Mouse (Mus musculus) hindbrain, postnatal 0 days (tissue): ENCODE measurements around the gene Dhfr. TPM values are rescaled to one million over a fixed set of nuclear protein-coding genes. Genes with fewer than 3 reads are reported as not detected.
A peak's percentile ranks its signal among the peaks of the same experiment; 100 is the strongest.
"Not testable (repeated sequence)": the region's sequence is repeated elsewhere in the genome, so short reads cannot be mapped to it uniquely, and the experiment has no call there.

Source experiments
- ATAC-seq: fragments of 200-750 bp; cut with Nextera tagmentation; 2 replicates; pipeline ENCODE4 v1.8.0; 2017; ENCODE audit warnings: mild to moderate bottlenecking, moderate TSS enrichment, moderate library complexity
- DNase-seq: peaks from one replicate; pipeline ENCODE4 v3.0.0-alpha.2; 2015; ENCODE audit warnings: low spot score
- H3K27ac ChIP-seq: fragments of 300-500 bp; sonication (generic); 2 replicates; pipeline ENCODE4 v1.5.1; 2014; ENCODE audit warnings: mild to moderate bottlenecking
- H3K27me3 ChIP-seq: fragments of 300-500 bp; sonication (generic); 2 replicates; pipeline ENCODE4 v1.6.1; 2014; ENCODE audit warnings: low read length, mixed read lengths; ENCODE audit not compliant: insufficient read depth
- H3K36me3 ChIP-seq: fragments of 300-500 bp; sonication (generic); 2 replicates; pipeline ENCODE4 v1.6.1; 2014; ENCODE audit warnings: low read length, mixed read lengths; ENCODE audit not compliant: insufficient read depth
- H3K4me1 ChIP-seq: fragments of 300-500 bp; sonication (generic); 2 replicates; pipeline ENCODE4 v1.6.1; 2014; ENCODE audit warnings: antibody characterized with exemption, low read length, mixed read lengths; ENCODE audit not compliant: insufficient read depth
- H3K4me2 ChIP-seq: fragments of 300-500 bp; sonication (generic); 2 replicates; pipeline ENCODE4 v1.6.1; 2014; ENCODE audit warnings: low read depth, mild to moderate bottlenecking, low read length, moderate library complexity, mixed read lengths
- H3K4me3 ChIP-seq: fragments of 300-500 bp; sonication (generic); 2 replicates; pipeline ENCODE4 v1.5.1; 2014; ENCODE audit warnings: low read length
- H3K9ac ChIP-seq: fragments of 300-500 bp; sonication (generic); replicated peaks from 2 replicates; pipeline ENCODE4 v1.6.1; 2014; ENCODE audit warnings: mild to moderate bottlenecking, low read length, moderate library complexity, mixed read lengths
- H3K9me3 ChIP-seq: fragments of 300-500 bp; sonication (generic); 2 replicates; pipeline ENCODE4 v1.6.1; 2016; ENCODE audit warnings: low read length, mixed read lengths
- CTCF ChIP-seq: IDR thresholded peaks from 2 replicates; pipeline ENCODE4 v1.5.1; 2016; ENCODE audit warnings: antibody characterized with exemption, control low read depth, low read depth
- WGBS: fragments of 180-500 bp; shearing (Covaris S2); extraction: QIAGEN DNeasy Blood & Tissue Kit; methylation state at CpG from one replicate; pipeline ENCODE4 v1.1.7; 2014; 5-methylcytosine and 5-hydroxymethylcytosine counted together
- polyA plus RNA-seq: library from polyadenylated mRNA; unstranded; fragments of >200 nt; fragmentation: Nextera tagmentation; extraction: Ambion mirVana; gene quantifications from 2 replicates; pipeline ENCODE4 v1.2.1, GENCODE M21; 2015
- total RNA-seq: library from RNA; depleted of rRNA; stranded (reverse); fragments of >200 nt; gene quantifications from 2 replicates; pipeline ENCODE4 v1.2.3, GENCODE M21; 2014

Gene Dhfr
- total and polyA plus RNA-seq, 2 experiments from 2014 or later: 4.1 to 4.5 TPM

GRCm38 (mm10) chr13:92370811-92371210, 16.3 kb downstream of the Dhfr start:
- WGBS: 95% methylated on average over 3 of the region's 3 CpGs
- Histone ChIP-seq H3K27me3 (no peaks in the 10 kb centered on the region), H3K4me2 (no peak overlapping the region), H3K9ac (no peak overlapping the region), H3K27ac (no peak overlapping the region), H3K9me3 (no peaks in the 10 kb centered on the region), H3K4me3 (no peak overlapping the region), H3K4me1 (no peaks in the 10 kb centered on the region), H3K36me3 (no peaks in the 10 kb centered on the region)
- no peak for ATAC-seq
- DNase-seq: no peak
- TF ChIP-seq CTCF: no peak

DNA sequence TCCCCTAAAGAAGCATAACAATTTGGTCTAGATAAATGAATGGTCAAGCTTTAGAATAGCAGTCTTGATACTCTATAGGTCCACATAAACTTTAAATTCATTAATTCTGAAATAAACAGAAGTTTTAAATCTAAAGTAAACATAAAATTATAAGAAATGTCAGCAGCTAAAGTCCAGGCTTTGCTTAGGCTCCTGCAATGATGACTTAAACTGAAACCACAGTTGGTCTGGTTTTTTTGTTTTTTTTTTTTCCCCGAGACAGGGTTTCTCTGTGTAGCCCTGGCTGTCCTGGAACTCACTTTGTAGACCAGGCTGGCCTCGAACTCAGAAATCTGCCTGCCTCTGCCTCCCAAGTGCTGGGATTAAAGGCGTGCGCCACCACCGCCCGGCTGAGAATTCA, 16.9 kb downstream of the Dhfr start:
- ATAC-seq, H3K9me3 ChIP-seq, H3K27ac ChIP-seq, H3K4me2 ChIP-seq, H3K9ac ChIP-seq, H3K4me1 ChIP-seq, DNase-seq, H3K27me3 ChIP-seq, H3K4me3 ChIP-seq, H3K36me3 ChIP-seq: not testable (repeated sequence)
- WGBS: 97% methylated on average over 6 of the region's 6 CpGs

- DNase-seq (no peak), ATAC-seq (no peak)
- no peak for TF ChIP-seq CTCF
- Histone ChIP-seq H3K9ac (no peak overlapping the region), H3K27me3 (no peaks in the 10 kb centered on the region), H3K36me3 (no peaks in the 10 kb centered on the region), H3K4me3 (no peak overlapping the region), H3K4me2 (no peak overlapping the region), H3K9me3 (no peaks in the 10 kb centered on the region), H3K27ac (no peak overlapping the region), H3K4me1 (no peaks in the 10 kb centered on the region)
- 88% methylated on average over 3 of the region's 3 CpGs for WGBS
Measured at GRCm38 (mm10) chr13:92387367-92387766, 32.8 kb downstream of the Dhfr start.

DNA sequence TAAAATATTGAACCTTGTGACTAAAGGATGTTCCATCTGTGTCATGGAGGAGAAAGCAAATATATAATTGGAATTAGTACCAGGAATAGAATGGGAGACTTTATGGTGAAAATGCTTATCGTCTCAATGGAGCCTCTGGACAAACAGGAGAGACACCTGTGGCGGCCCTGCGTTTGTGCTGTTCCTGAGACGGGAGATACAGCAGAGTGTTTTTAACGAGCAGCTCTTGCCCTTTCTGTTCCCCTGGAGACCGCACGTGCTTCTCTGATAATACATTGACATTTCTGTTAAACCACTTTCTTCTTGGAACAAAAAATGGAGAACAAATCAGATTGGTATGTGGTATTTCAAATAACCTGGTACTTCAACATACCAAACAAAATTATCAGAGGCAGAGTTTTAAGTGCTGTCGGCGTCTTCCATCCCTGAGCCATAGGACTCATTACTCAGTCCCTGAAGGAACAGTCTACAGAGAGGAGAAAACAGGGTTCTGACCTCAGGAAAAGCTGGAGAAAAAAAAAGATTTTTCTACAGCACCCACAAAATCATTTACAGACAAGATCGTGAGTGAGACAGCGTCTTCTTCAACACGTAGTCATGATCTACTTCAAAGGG, 38.6 kb downstream of the Dhfr start:
- H3K9ac ChIP-seq: no peak overlapping the region
- H3K4me3 ChIP-seq: no peak overlapping the region
- no peak for TF ChIP-seq CTCF
- no peak for DNase-seq
- no peak overlapping the region for H3K4me2 ChIP-seq
- ATAC-seq: no peak
- WGBS: 84% methylated on average over 12 of the region's 12 CpGs
- no peaks in the 10 kb centered on the region for H3K4me1 ChIP-seq
- no peak overlapping the region for H3K27ac ChIP-seq
- H3K36me3 ChIP-seq: no peaks in the 10 kb centered on the region
- no peaks in the 10 kb centered on the region for H3K9me3 ChIP-seq
- no peaks in the 10 kb centered on the region for H3K27me3 ChIP-seq

DNA sequence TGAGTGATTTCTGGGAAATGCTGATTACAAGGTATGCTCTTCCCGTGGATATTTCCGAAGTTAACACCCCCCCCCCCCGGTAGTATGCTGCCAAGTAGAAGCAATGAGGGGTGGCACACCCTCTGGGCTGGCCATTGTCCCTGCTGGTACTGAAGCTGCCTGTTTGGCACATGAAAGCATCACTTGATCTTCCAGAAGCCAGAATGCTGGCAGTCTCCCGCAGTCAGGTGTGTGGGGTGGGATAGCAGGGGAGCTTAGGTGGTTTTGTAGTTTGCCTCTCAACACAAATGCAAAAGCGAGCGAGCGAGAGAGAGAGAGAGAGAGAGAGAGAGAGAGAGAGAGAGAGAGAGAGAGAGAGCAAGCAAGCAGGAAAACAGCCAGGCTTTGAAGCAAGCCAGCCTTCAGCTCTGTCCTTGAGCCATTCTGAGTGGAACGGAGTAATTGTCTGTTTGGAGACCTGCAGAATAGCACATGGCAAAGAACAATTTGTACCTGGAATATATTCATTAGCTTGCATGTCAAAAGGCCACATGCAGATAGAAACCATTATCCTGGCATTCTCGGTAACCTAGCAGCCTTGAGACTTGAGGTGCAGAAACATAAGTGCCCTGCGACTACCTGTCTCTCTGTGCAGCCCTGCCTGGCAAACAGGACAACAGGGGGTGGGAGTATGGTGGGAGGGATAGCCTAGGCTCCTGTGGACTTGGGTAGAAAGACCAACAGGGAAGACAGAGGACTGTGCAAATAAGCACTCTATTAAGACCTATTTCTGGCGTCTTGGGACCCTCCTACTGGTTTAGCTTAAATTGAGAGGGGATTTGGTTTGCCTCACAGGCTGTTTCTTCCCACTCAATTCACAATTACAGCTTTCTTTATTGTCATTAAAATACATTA, 44.2 kb downstream of the Dhfr start:
- DNase-seq (peak; percentile 12), ATAC-seq (peak; percentile 61; the same call in 1 of the 2 replicates)
- Histone ChIP-seq H3K4me2 (no peak overlapping the region), H3K4me3 (no peak overlapping the region), H3K9ac (no peak overlapping the region), H3K27me3 (no peaks in the 10 kb centered on the region), H3K27ac (peak overlapping the region; percentile 32), H3K36me3 (no peaks in the 10 kb centered on the region), H3K9me3 (no peaks in the 10 kb centered on the region), H3K4me1 (no peaks in the 10 kb centered on the region)
- no peak for TF ChIP-seq CTCF
- 50% methylated on average over 11 of the region's 11 CpGs for WGBS

GRCm38 (mm10) chr13:92402063-92402462, 47.5 kb downstream of the Dhfr start:
- no peaks in the 10 kb centered on the region for H3K9me3 ChIP-seq
- no peak overlapping the region for H3K9ac ChIP-seq
- TF ChIP-seq CTCF: no peak
- H3K4me1 ChIP-seq: no peaks in the 10 kb centered on the region
- H3K27ac ChIP-seq: no peak overlapping the region
- no peak overlapping the region for H3K4me2 ChIP-seq
- H3K36me3 ChIP-seq: no peaks in the 10 kb centered on the region
- no peaks in the 10 kb centered on the region for H3K27me3 ChIP-seq
- ATAC-seq (no peak), DNase-seq (no peak)
- no peak overlapping the region for H3K4me3 ChIP-seq
- WGBS: 55% methylated on average over 2 of the region's 2 CpGs

DNA sequence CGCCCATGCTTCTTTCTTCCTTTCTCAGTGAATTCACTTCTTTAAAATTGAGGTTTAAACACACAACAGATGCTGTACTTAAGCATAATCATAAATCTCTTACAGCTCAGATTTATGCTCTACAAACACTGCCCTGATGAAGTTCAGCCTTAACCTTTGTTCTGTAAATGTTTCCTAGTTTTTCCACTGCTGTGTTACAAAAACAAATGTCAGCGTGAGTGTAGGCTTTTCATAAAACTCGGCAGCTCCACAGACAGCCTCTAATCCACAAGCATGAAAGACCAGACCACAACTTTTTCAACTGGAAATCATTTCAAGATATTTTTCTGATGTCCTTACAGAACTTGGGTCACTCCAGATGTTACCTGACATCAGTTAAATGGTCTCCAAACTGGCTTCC, 49.0 kb downstream of the Dhfr start:
- ATAC-seq (no peak), DNase-seq (no peak)
- no peaks in the 10 kb centered on the region for H3K4me1 ChIP-seq
- 92% methylated on average over 3 of the region's 3 CpGs for WGBS
- H3K4me3 ChIP-seq: no peak overlapping the region
- TF ChIP-seq CTCF: no peak
- no peaks in the 10 kb centered on the region for H3K9me3 ChIP-seq
- H3K27me3 ChIP-seq: no peaks in the 10 kb centered on the region
- no peak overlapping the region for H3K4me2 ChIP-seq
- no peak overlapping the region for H3K27ac ChIP-seq
- no peaks in the 10 kb centered on the region for H3K36me3 ChIP-seq
- no peak overlapping the region for H3K9ac ChIP-seq
